Mouse (Mus musculus) heart, embryonic 15.5 days (tissue): ENCODE results near the gene Abca8a. TPM values are rescaled to one million over a fixed set of nuclear protein-coding genes. Genes with fewer than 3 reads are reported as not detected.

ENCODE experiments used
- ATAC-seq: fragments of 200-750 bp; cut with Nextera tagmentation; replicated peaks from 2 replicates; pipeline ENCODE4 v1.8.0; 2017; ENCODE audit warnings: low read depth, moderate TSS enrichment; ENCODE audit not compliant: insufficient number of reproducible peaks, insufficient read depth, low FRiP score
- H3K27ac ChIP-seq: fragments of 300-500 bp; sonication (generic); 2 replicates; pipeline ENCODE4 v1.5.1; 2015; ENCODE audit warnings: mild to moderate bottlenecking, inconsistent platforms
- H3K27me3 ChIP-seq: fragments of 300-500 bp; sonication (generic); 2 replicates; pipeline ENCODE4 v1.6.1; 2015; ENCODE audit warnings: inconsistent platforms
- H3K36me3 ChIP-seq: fragments of 300-500 bp; sonication (generic); 2 replicates; pipeline ENCODE4 v1.6.1; 2015; ENCODE audit warnings: mild to moderate bottlenecking, inconsistent platforms
- H3K4me1 ChIP-seq: fragments of 300-500 bp; sonication (generic); replicated peaks from 2 replicates; pipeline ENCODE4 v1.6.1; 2015; ENCODE audit warnings: inconsistent platforms
- H3K4me2 ChIP-seq: fragments of 300-500 bp; sonication (generic); 2 replicates; pipeline ENCODE4 v1.6.1; 2015; ENCODE audit warnings: inconsistent platforms, mild to moderate bottlenecking, moderate library complexity
- H3K4me3 ChIP-seq: fragments of 300-500 bp; sonication (generic); 2 replicates; pipeline ENCODE4 v1.5.1; 2015; ENCODE audit warnings: mild to moderate bottlenecking, inconsistent platforms
- H3K9ac ChIP-seq: fragments of 300-500 bp; sonication (generic); 2 replicates; pipeline ENCODE4 v1.6.1; 2015; ENCODE audit warnings: mild to moderate bottlenecking, inconsistent platforms
- H3K9me3 ChIP-seq: fragments of 300-500 bp; sonication (generic); replicated peaks from 2 replicates; pipeline ENCODE4 v1.6.1; 2016; ENCODE audit warnings: inconsistent platforms
- WGBS: fragments of 180-500 bp; shearing (Covaris S2); methylation state at CpG from one replicate; pipeline ENCODE4 v1.1.7; 2015; ENCODE audit warnings: mixed read lengths; 5-methylcytosine and 5-hydroxymethylcytosine counted together
- polyA plus RNA-seq: library from polyadenylated mRNA; unstranded; fragments of >200 nt; fragmentation: Nextera tagmentation; extraction: Ambion mirVana; gene quantifications from 2 replicates; pipeline ENCODE4 v1.2.1, GENCODE M21; 2015

Gene Abca8a
- 4.2 and 6.1 TPM in 2 replicates for polyA plus RNA-seq

GRCm38 (mm10) chr11:110095858-110096257, at the start of gene Abca8a:
Abca8a (minus strand) TSS chr11:110095978.
- Histone ChIP-seq H3K9ac (no peak within 1 kb of the TSS), H3K4me1 (no peaks in the 10 kb centered on the region), H3K36me3 (no peaks in the 10 kb centered on the region), H3K4me3 (no peak within 1 kb of the TSS), H3K9me3 (no peaks in the 10 kb centered on the region), H3K27ac (no peak within 1 kb of the TSS), H3K27me3 (no peaks in the 10 kb centered on the region), H3K4me2 (no peak within 1 kb of the TSS)
- WGBS, result 64% methylated on average over 5 of the region's 5 CpGs
- no peak for ATAC-seq

DNA sequence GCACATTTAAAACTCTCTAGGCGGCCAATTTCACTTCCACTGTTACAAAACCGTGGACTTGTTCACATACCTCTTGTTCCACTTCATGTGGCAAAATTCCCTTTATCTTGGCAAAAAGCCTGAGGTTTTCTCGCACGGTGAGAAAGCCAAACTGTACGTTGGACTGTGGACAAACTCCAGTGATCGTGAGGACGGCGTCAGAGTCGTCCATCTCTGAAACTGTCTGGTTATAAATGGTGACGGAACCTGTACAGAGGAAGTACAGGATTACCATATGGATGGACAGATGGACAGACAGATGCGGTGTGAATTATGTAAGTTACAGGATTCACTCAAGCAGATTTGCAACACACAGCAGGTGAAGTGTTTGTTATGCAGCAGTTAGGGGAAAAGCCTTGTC, 49.6 kb upstream of the Abca8a start:
- Histone ChIP-seq H3K4me1 (no peaks in the 10 kb centered on the region), H3K36me3 (no peaks in the 10 kb centered on the region), H3K27ac (no peak overlapping the region), H3K9me3 (no peaks in the 10 kb centered on the region), H3K9ac (no peak overlapping the region), H3K4me2 (no peak overlapping the region), H3K27me3 (no peaks in the 10 kb centered on the region), H3K4me3 (no peak overlapping the region)
- ATAC-seq, result no peak
- 70% methylated on average over 11 of the region's 11 CpGs for WGBS

DNA sequence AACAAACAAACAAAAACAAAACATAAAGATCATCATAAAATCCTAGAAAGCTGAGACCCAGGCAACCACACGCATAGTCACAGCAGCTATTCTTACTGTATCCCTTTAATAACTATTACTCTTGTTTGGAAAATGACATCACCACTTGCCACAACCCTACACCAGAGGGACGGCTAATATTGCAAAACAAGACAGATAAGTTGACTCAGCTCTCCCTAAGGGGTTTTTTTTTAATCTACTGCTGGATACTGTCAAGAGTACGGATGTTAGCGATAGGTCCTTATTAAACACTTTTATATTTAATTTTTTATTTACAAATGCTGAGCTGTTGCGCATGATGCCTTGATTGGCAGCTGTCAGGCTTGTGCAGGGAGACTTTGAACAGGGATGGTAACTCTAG, 35.0 kb upstream of the Abca8a start:
- Histone ChIP-seq H3K27ac (no peak overlapping the region), H3K4me3 (no peak overlapping the region), H3K27me3 (no peaks in the 10 kb centered on the region), H3K9ac (no peak overlapping the region), H3K4me1 (no peaks in the 10 kb centered on the region), H3K9me3 (no peaks in the 10 kb centered on the region), H3K36me3 (no peaks in the 10 kb centered on the region), H3K4me2 (no peak overlapping the region)
- no peak for ATAC-seq
- 55% methylated on average over 5 of the region's 5 CpGs for WGBS

- 61% methylated on average over 4 of the region's 4 CpGs for whole genome bisulfite sequencing
- no peak for ATAC-seq
- H3K27ac ChIP-seq, result no peak overlapping the region
- no peak overlapping the region for H3K4me3 ChIP-seq
- no peaks in the 10 kb centered on the region for H3K27me3 ChIP-seq
- H3K36me3 ChIP-seq, result no peaks in the 10 kb centered on the region
- H3K9ac ChIP-seq, result no peak overlapping the region
- no peaks in the 10 kb centered on the region for H3K9me3 ChIP-seq
- H3K4me1 ChIP-seq, result no peaks in the 10 kb centered on the region
- no peak overlapping the region for H3K4me2 ChIP-seq
Observed at GRCm38 (mm10) chr11:110111137-110111536, 15.4 kb upstream of the Abca8a start.

DNA sequence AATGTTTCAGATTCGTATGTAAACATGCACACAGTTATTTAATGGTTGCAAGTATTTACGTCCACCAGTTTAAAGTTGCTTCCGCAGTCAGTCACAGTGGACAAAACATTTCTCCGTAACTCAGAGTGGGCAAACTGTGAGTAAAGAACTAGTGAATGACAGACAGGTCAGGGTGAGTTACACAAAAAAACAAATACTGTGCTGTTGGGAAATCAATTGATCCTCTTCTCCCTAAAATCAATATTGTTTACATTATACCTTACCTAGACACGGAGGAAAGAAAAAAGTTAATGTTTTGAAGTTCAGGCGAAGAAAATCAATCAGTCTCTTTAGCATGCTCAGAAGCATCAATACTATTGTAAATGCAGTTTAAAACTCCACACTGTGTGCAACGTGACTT, 5.7 kb upstream of the Abca8a start:
- no peak overlapping the region for H3K4me3 ChIP-seq
- WGBS, result 83% methylated on average over 7 of the region's 7 CpGs
- ATAC-seq, result no peak

DNA sequence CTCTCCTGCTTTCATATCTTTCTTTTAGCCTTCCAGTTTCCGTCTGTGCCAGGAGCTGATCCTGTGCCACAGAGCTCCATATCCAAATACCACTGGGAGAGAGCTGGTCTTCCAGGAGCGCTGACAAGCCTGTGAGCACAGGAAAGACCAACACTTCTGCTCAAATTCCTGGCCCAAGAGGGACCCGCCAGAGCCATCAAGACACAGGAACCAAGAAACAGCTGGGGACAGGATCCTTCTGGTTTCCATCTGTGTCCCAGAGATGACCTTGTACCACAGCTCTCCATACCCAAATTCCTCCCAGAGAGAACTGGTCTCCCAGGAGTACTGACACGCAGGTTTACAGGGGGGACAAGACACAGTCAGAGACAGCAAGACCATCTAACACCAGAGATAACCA, 3.1 kb upstream of the Abca8a start:
- Histone ChIP-seq H3K27me3 (no peaks in the 10 kb centered on the region), H3K4me3 (no peak overlapping the region), H3K4me1 (no peaks in the 10 kb centered on the region), H3K36me3 (no peaks in the 10 kb centered on the region; the same call in 1 of the 2 replicates), H3K9ac (no peak overlapping the region), H3K4me2 (no peak overlapping the region), H3K9me3 (no peaks in the 10 kb centered on the region), H3K27ac (no peak overlapping the region)
- WGBS, result 48% methylated on average over 4 of the region's 4 CpGs
- no peak for ATAC-seq

More for the DNA sequence above, 5.7 kb upstream of the Abca8a start:
- Histone ChIP-seq H3K36me3 (no peaks in the 10 kb centered on the region; the same call in 1 of the 2 replicates), H3K9ac (no peak overlapping the region), H3K9me3 (no peaks in the 10 kb centered on the region), H3K4me1 (no peaks in the 10 kb centered on the region), H3K27ac (no peak overlapping the region), H3K27me3 (no peaks in the 10 kb centered on the region), H3K4me2 (no peak overlapping the region)

GRCm38 (mm10) chr11:110097465-110097864, 1.7 kb upstream of the Abca8a start:
- no peak overlapping the region for H3K4me2 ChIP-seq
- H3K27me3 ChIP-seq, result no peaks in the 10 kb centered on the region
- no peaks in the 10 kb centered on the region for H3K4me1 ChIP-seq
- H3K36me3 ChIP-seq, result no peaks in the 10 kb centered on the region
- no peaks in the 10 kb centered on the region for H3K9me3 ChIP-seq
- H3K9ac ChIP-seq, result no peak overlapping the region
- H3K4me3 ChIP-seq, result no peak overlapping the region
- WGBS, result 71% methylated on average over 6 of the region's 6 CpGs
- ATAC-seq, result no peak
- H3K27ac ChIP-seq, result no peak overlapping the region

GRCm38 (mm10) chr11:110094846-110095380, 865 bp downstream of the Abca8a start:
- WGBS, result 61% methylated on average over 7 of the region's 7 CpGs
- no peak overlapping the region for H3K4me2 ChIP-seq
- no peak for ATAC-seq
- H3K4me3 ChIP-seq, result no peak overlapping the region
- H3K9ac ChIP-seq, result no peak overlapping the region
- no peak overlapping the region for H3K27ac ChIP-seq
- H3K36me3 ChIP-seq, result no peaks in the 10 kb centered on the region
- no peaks in the 10 kb centered on the region for H3K9me3 ChIP-seq
- H3K4me1 ChIP-seq, result no peaks in the 10 kb centered on the region
- no peaks in the 10 kb centered on the region for H3K27me3 ChIP-seq

- WGBS, result 70% methylated on average over 3 of the region's 3 CpGs
- H3K4me1 ChIP-seq, result no peaks in the 10 kb centered on the region
- H3K27ac ChIP-seq, result no peak overlapping the region
- no peaks in the 10 kb centered on the region for H3K36me3 ChIP-seq
- no peak overlapping the region for H3K4me3 ChIP-seq
- no peaks in the 10 kb centered on the region for H3K9me3 ChIP-seq
- no peak for ATAC-seq
- no peaks in the 10 kb centered on the region for H3K27me3 ChIP-seq
- no peak overlapping the region for H3K9ac ChIP-seq
- H3K4me2 ChIP-seq, result no peak overlapping the region
Observed at GRCm38 (mm10) chr11:110094236-110094635, 1.5 kb downstream of the Abca8a start.

- H3K9ac ChIP-seq, result no peak overlapping the region
- 66% methylated on average over 2 of the region's 2 CpGs for WGBS
Observed at GRCm38 (mm10) chr11:110091328-110091727, 4.5 kb downstream of the Abca8a start.

GRCm38 (mm10) chr11:110072158-110072557, 23.6 kb downstream of the Abca8a start:
- WGBS, result 76% methylated on average over 3 of the region's 3 CpGs
- Histone ChIP-seq H3K27ac (no peak overlapping the region), H3K4me2 (no peak overlapping the region), H3K9me3 (no peaks in the 10 kb centered on the region), H3K36me3 (no peaks in the 10 kb centered on the region), H3K9ac (no peak overlapping the region), H3K4me3 (no peak overlapping the region), H3K4me1 (no peaks in the 10 kb centered on the region), H3K27me3 (no peaks in the 10 kb centered on the region)
- no peak for ATAC-seq

More at GRCm38 (mm10) chr11:110091328-110091727, 4.5 kb downstream of the Abca8a start:
- no peaks in the 10 kb centered on the region for H3K36me3 ChIP-seq
- no peak for ATAC-seq
- H3K4me2 ChIP-seq, result no peak overlapping the region
- no peaks in the 10 kb centered on the region for H3K4me1 ChIP-seq
- H3K9me3 ChIP-seq, result no peaks in the 10 kb centered on the region
- H3K27me3 ChIP-seq, result no peaks in the 10 kb centered on the region
- no peak overlapping the region for H3K4me3 ChIP-seq
- no peak overlapping the region for H3K27ac ChIP-seq

DNA sequence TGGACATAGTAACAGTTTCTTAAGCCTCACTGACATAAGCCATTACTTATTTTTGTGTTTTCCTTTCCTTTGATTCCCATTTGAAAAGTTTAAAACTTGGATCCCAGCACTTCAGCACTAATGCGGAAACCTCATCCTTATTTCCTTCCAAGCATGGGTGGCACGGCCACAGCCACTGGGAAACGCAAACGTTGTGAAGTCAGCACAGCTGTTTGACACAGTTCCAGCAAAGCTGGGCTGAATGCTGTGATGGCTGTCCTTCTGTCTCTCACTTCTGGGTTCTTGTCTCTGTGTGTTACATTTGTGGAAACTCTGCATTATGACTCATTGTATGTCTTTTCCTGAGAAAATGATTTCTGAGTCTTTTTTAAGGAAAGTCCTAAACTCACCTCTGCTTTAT, 34.7 kb downstream of the Abca8a start:
- H3K9me3 ChIP-seq, result no peaks in the 10 kb centered on the region
- H3K36me3 ChIP-seq, result no peaks in the 10 kb centered on the region
- H3K4me2 ChIP-seq, result no peak overlapping the region
- H3K27me3 ChIP-seq, result no peaks in the 10 kb centered on the region
- no peak overlapping the region for H3K4me3 ChIP-seq
- ATAC-seq, result no peak
- H3K27ac ChIP-seq, result no peak overlapping the region
- H3K4me1 ChIP-seq, result no peaks in the 10 kb centered on the region
- 55% methylated on average over 4 of the region's 4 CpGs for WGBS
- no peak overlapping the region for H3K9ac ChIP-seq
